Mouse (Mus musculus) brain, embryonic 14.5 days (tissue): ENCODE results near the gene Ppp1r3c.

ENCODE experiments used
- CTCF ChIP-seq: fragments of 200-500 bp; IDR thresholded peaks from 2 replicates; pipeline ENCODE4 v1.5.1; 2012; ENCODE audit warnings: inconsistent platforms, mild to moderate bottlenecking, moderate library complexity, borderline replicate concordance; ENCODE audit not compliant: insufficient read depth, insufficient read length; ENCODE audit errors: extremely low read depth
- POLR2A ChIP-seq: fragments of 200-500 bp; IDR thresholded peaks from 2 replicates; pipeline ENCODE4 v1.6.1; 2012; ENCODE audit warnings: mild to moderate bottlenecking, inconsistent platforms, borderline replicate concordance; ENCODE audit not compliant: poor library complexity, insufficient read depth, insufficient read length, severe bottlenecking; ENCODE audit errors: extremely low read depth

DNA sequence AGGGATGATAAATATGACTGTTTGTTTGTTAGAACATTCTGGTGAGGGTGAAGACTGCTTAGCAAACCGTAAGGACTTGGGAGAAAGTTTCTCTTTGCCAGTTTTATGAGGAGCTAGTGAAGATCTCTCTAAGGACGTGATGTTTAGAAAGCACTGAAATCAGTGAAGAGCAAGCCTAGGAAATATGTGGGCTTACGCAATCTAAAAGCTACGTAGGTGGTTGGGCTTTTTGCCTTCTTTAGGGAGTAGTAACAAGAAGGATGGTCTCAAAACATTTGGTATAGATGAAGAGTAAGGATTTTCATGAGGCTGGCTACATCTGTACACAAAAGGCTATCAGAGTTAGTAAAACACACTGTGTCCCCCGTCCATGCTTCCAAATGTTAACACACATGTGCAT, 28.0 kb upstream of the Ppp1r3c start:
- TF ChIP-seq POLR2A (no peak), CTCF (no peak)
